Mouse (Mus musculus) heart, adult 9 months (tissue): ENCODE measurements around the gene Tigar.

Source experiments
- DNase-seq, 2 experiments: peaks; one replicate each; pipeline ENCODE4 v3.0.0; 2022; ENCODE audit warnings: low spot score in 2 of 2

Tigar gene

GRCm38 (mm10) chr6:127081820-127082219 lies 27.5 kb downstream of the Tigar start:
- DNase-seq = no peak

- DNase-seq = peak in 1 of 2 experiments; percentile 15
Measured at GRCm38 (mm10) chr6:127079867-127080731, 29.3 kb downstream of the Tigar start.

- DNase-seq = no peak
Measured at GRCm38 (mm10) chr6:127072817-127073216, 36.5 kb downstream of the Tigar start, which contains the start of gene Fgf23. Fgf23 (plus strand) TSS chr6:127072902.

GRCm38 (mm10) chr6:127064815-127065214 lies 44.5 kb downstream of the Tigar start:
- DNase-seq = no peak

GRCm38 (mm10) chr6:127063915-127064314 lies 45.4 kb downstream of the Tigar start:
- DNase-seq = no peak

- no peak for DNase-seq
Measured at GRCm38 (mm10) chr6:127059975-127060374, 49.4 kb downstream of the Tigar start.

GRCm38 (mm10) chr6:127056990-127057588 lies 52.3 kb downstream of the Tigar start:
- DNase-seq = peak in 1 of 2 experiments; percentile 12

- DNase-seq = no peak
Measured at GRCm38 (mm10) chr6:127050847-127051246, 58.5 kb downstream of the Tigar start.

- DNase-seq = no peak
Measured at GRCm38 (mm10) chr6:127044909-127045308, 64.4 kb downstream of the Tigar start.
